Mouse (Mus musculus) thymus, adult 2 months (tissue): ENCODE results near the gene Angel2. TPM values are rescaled to one million over a fixed set of nuclear protein-coding genes. Genes with fewer than 3 reads are reported as not detected.

Experiments
- DNase-seq: peaks from one replicate; pipeline ENCODE4 v3.0.0; 2021
- H3K27ac ChIP-seq: fragments of 200-500 bp; 2 replicates; pipeline ENCODE4 v1.5.1; 2012; ENCODE audit warnings: low read length, control low read depth; ENCODE audit not compliant: control insufficient read depth, insufficient read depth
- H3K27me3 ChIP-seq: fragments of 200-500 bp; 2 replicates; pipeline ENCODE4 v1.6.1; 2012; ENCODE audit warnings: mild to moderate bottlenecking, low read length, moderate library complexity, mixed read lengths; ENCODE audit not compliant: control insufficient read depth, insufficient read depth
- H3K36me3 ChIP-seq: fragments of 200-500 bp; 2 replicates; pipeline ENCODE4 v1.6.1; 2012; ENCODE audit warnings: mild to moderate bottlenecking, low read length, moderate library complexity; ENCODE audit not compliant: control insufficient read depth, insufficient read depth
- H3K4me1 ChIP-seq: fragments of 200-500 bp; replicated peaks from 2 replicates; pipeline ENCODE4 v1.6.1; 2012; ENCODE audit warnings: low read length; ENCODE audit not compliant: control insufficient read depth, insufficient read depth
- H3K4me3 ChIP-seq: fragments of 200-500 bp; 2 replicates; pipeline ENCODE4 v1.5.1; 2012; ENCODE audit warnings: mild to moderate bottlenecking, low read length, control low read depth, moderate library complexity; ENCODE audit not compliant: control insufficient read depth, insufficient read depth
- CTCF ChIP-seq: fragments of 200-500 bp; IDR thresholded peaks from 2 replicates; pipeline ENCODE4 v1.5.1; 2012; ENCODE audit warnings: mild to moderate bottlenecking, control low read depth, low read length, moderate library complexity, borderline replicate concordance; ENCODE audit not compliant: control insufficient read depth, poor library complexity, insufficient read depth; ENCODE audit errors: extremely low read depth
- POLR2A ChIP-seq: fragments of 200-500 bp; IDR thresholded peaks from 2 replicates; pipeline ENCODE4 v1.6.1; 2012; ENCODE audit warnings: mild to moderate bottlenecking, low read length, control low read depth, moderate library complexity; ENCODE audit not compliant: control insufficient read depth, poor library complexity, insufficient read depth; ENCODE audit errors: extremely low read depth
- WGBS: fragments of 180-500 bp; shearing (Covaris S2); methylation state at CpG from one replicate; pipeline ENCODE4 v1.1.7; 2018; 5-methylcytosine and 5-hydroxymethylcytosine counted together
- polyA plus RNA-seq: library from polyadenylated mRNA; depleted of rRNA; stranded (reverse); fragments of >200 nt; gene quantifications from 2 replicates; pipeline ENCODE4 v1.2.3, GENCODE M21; 2012

Gene Angel2
- polyA plus RNA-seq, 1 experiment, result 36.8 TPM

- TF ChIP-seq CTCF (no peak), POLR2A (no peak)
- no peak overlapping the region for H3K27ac ChIP-seq
- H3K36me3 ChIP-seq, result peaks cover 29% of the 10 kb centered on the region
- no peak overlapping the region for H3K4me3 ChIP-seq
- DNase-seq, result no peak
- no peaks in the 10 kb centered on the region for H3K27me3 ChIP-seq
- 92% methylated on average over 5 of the region's 5 CpGs for WGBS
- no peaks in the 10 kb centered on the region for H3K4me1 ChIP-seq
Measured at GRCm38 (mm10) chr1:190947986-190948385, 23.1 kb downstream of the Angel2 start.

- peaks cover 24% of the 10 kb centered on the region for H3K36me3 ChIP-seq
- WGBS, result 95% methylated on average over 7 of the region's 7 CpGs
- no peak overlapping the region for H3K27ac ChIP-seq
Measured at GRCm38 (mm10) chr1:190948439-190948838, 23.5 kb downstream of the Angel2 start.

GRCm38 (mm10) chr1:190948846-190949245 lies 23.9 kb downstream of the Angel2 start:
- Histone ChIP-seq H3K27me3 (no peaks in the 10 kb centered on the region), H3K27ac (no peak overlapping the region), H3K4me1 (no peaks in the 10 kb centered on the region), H3K36me3 (peaks cover 20% of the 10 kb centered on the region), H3K4me3 (no peak overlapping the region)
- WGBS, result 98% methylated on average over 17 of the region's 17 CpGs
- no peak for DNase-seq
- TF ChIP-seq POLR2A (no peak), CTCF (no peak)

More at GRCm38 (mm10) chr1:190948439-190948838, 23.5 kb downstream of the Angel2 start:
- H3K4me1 ChIP-seq, result no peaks in the 10 kb centered on the region
- no peak for DNase-seq
- no peak overlapping the region for H3K4me3 ChIP-seq
- no peaks in the 10 kb centered on the region for H3K27me3 ChIP-seq
- TF ChIP-seq POLR2A (no peak), CTCF (no peak)

GRCm38 (mm10) chr1:190951014-190951413 lies 26.1 kb downstream of the Angel2 start:
- no peak overlapping the region for H3K4me3 ChIP-seq
- H3K27ac ChIP-seq, result no peak overlapping the region
- TF ChIP-seq POLR2A (no peak), CTCF (no peak)
- no peaks in the 10 kb centered on the region for H3K27me3 ChIP-seq
- peaks cover 3% of the 10 kb centered on the region for H3K36me3 ChIP-seq
- no peaks in the 10 kb centered on the region for H3K4me1 ChIP-seq
- 92% methylated on average over 5 of the region's 5 CpGs for WGBS
- no peak for DNase-seq

GRCm38 (mm10) chr1:190953009-190953408 lies 28.1 kb downstream of the Angel2 start:
- TF ChIP-seq POLR2A (no peak), CTCF (no peak)
- no peak for DNase-seq
- WGBS, result 91% methylated on average over 3 of the region's 3 CpGs
- Histone ChIP-seq H3K4me1 (no peaks in the 10 kb centered on the region), H3K36me3 (no peaks in the 10 kb centered on the region), H3K27ac (no peak overlapping the region), H3K27me3 (no peaks in the 10 kb centered on the region), H3K4me3 (no peak overlapping the region)

GRCm38 (mm10) chr1:190958821-190959220 lies 33.9 kb downstream of the Angel2 start:
- H3K27ac ChIP-seq, result no peak overlapping the region
- no peaks in the 10 kb centered on the region for H3K36me3 ChIP-seq
- TF ChIP-seq POLR2A (no peak), CTCF (no peak)
- no peaks in the 10 kb centered on the region for H3K4me1 ChIP-seq
- DNase-seq, result no peak
- H3K4me3 ChIP-seq, result no peak overlapping the region
- no peaks in the 10 kb centered on the region for H3K27me3 ChIP-seq
- WGBS, result 86% methylated on average over 5 of the region's 5 CpGs

- Histone ChIP-seq H3K27me3 (no peaks in the 10 kb centered on the region), H3K4me3 (no peak overlapping the region), H3K27ac (no peak overlapping the region), H3K36me3 (no peaks in the 10 kb centered on the region), H3K4me1 (no peaks in the 10 kb centered on the region)
- TF ChIP-seq POLR2A, result no peak
- no peak for TF ChIP-seq CTCF
- DNase-seq, result no peak
- WGBS, result 96% methylated on average over 3 of the region's 3 CpGs
Measured at GRCm38 (mm10) chr1:190962760-190963159, 37.8 kb downstream of the Angel2 start.
